Mouse (Mus musculus) heart, embryonic 14.5 days (tissue): ENCODE measurements around the gene Abo. TPM values are rescaled to one million over a fixed set of nuclear protein-coding genes. Genes with fewer than 3 reads are reported as not detected.
A peak's percentile ranks its signal among the peaks of the same experiment; 100 is the strongest.

ENCODE experiments used
- ATAC-seq: fragments of 200-750 bp; cut with Nextera tagmentation; 2 replicates; pipeline ENCODE4 v1.8.0; 2017; ENCODE audit warnings: low read depth, moderate TSS enrichment; ENCODE audit not compliant: insufficient number of reproducible peaks, insufficient read depth, low FRiP score
- H3K27ac ChIP-seq, 2 experiments: fragments of 200-500 bp in 1 of 2; fragments of 300-500 bp in 1 of 2; sonication (generic) in 1 of 2; replicated peaks in 1 of 2; 2 replicates each; pipeline ENCODE4 v1.5.1; 2012 to 2014; ENCODE audit warnings: low read depth in 2 of 2, low read length in 2 of 2, control low read depth in 1 of 2, mild to moderate bottlenecking in 1 of 2, mixed read lengths in 1 of 2; ENCODE audit not compliant: control insufficient read depth in 1 of 2, insufficient read depth in 1 of 2
- H3K27me3 ChIP-seq: fragments of 300-500 bp; sonication (generic); 2 replicates; pipeline ENCODE4 v1.6.1; 2014; ENCODE audit warnings: mild to moderate bottlenecking, low read length, control low read depth; ENCODE audit not compliant: control insufficient read depth, insufficient read depth
- H3K36me3 ChIP-seq: fragments of 300-500 bp; sonication (generic); 2 replicates; pipeline ENCODE4 v1.6.1; 2014; ENCODE audit warnings: mild to moderate bottlenecking, control low read depth, low read length, mixed read lengths; ENCODE audit not compliant: control insufficient read depth, insufficient read depth
- H3K4me1 ChIP-seq, 2 experiments: fragments of 200-500 bp in 1 of 2; fragments of 300-500 bp in 1 of 2; sonication (generic) in 1 of 2; 2 replicates each; pipeline ENCODE4 v1.6.1; 2012 to 2014; ENCODE audit warnings: low read length in 2 of 2, control low read depth in 1 of 2, mixed read lengths in 1 of 2; ENCODE audit not compliant: control insufficient read depth in 2 of 2, insufficient read depth in 2 of 2
- H3K4me2 ChIP-seq: fragments of 300-500 bp; sonication (generic); 2 replicates; pipeline ENCODE4 v1.6.1; 2014; ENCODE audit warnings: mild to moderate bottlenecking, low read length
- H3K4me3 ChIP-seq, 2 experiments: fragments of 200-500 bp in 1 of 2; fragments of 300-500 bp in 1 of 2; sonication (generic) in 1 of 2; 2 replicates each; pipeline ENCODE4 v1.5.1; 2012 to 2014; ENCODE audit warnings: low read length in 2 of 2, mild to moderate bottlenecking in 2 of 2, control low read depth in 1 of 2, low read depth in 1 of 2, moderate library complexity in 1 of 2; ENCODE audit not compliant: control insufficient read depth in 1 of 2, insufficient read depth in 1 of 2
- H3K9ac ChIP-seq: fragments of 300-500 bp; sonication (generic); 2 replicates; pipeline ENCODE4 v1.6.1; 2014; ENCODE audit warnings: mild to moderate bottlenecking, low read length
- H3K9me3 ChIP-seq: fragments of 300-500 bp; sonication (generic); 2 replicates; pipeline ENCODE4 v1.6.1; 2016; ENCODE audit warnings: low read length, control low read depth; ENCODE audit not compliant: control insufficient read depth
- WGBS: fragments of 180-500 bp; shearing (Covaris S2); extraction: QIAGEN DNeasy Blood & Tissue Kit; methylation state at CpG from one replicate; pipeline ENCODE4 v1.1.7; 2014; 5-methylcytosine and 5-hydroxymethylcytosine counted together
- polyA plus RNA-seq: library from polyadenylated mRNA; unstranded; fragments of >200 nt; fragmentation: Nextera tagmentation; extraction: Ambion mirVana; gene quantifications from 2 replicates; pipeline ENCODE4 v1.2.1, GENCODE M21; 2014

Gene Abo
- polyA plus RNA-seq = not detected in 2 replicates

DNA sequence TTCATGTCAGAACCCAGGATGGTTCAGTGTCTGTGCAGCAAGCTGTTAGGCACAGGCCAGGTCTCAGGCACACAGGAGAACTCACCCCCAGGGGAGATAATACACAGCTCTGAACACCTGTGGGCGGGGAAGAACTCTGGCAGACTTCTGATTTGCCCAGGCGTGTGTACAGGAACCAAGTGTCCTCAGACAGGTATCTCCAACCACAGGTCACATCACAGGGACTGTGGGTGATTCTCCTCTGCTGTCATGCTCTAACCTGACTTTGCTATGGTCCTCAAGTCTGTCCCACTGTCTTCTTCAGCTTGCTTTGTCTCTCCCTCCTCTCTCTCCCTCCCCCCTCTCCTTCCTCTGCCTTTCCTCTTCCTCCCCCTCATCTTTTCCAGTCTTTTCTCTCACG lies at the start of gene Abo:
Gene Abo (minus strand): TSS at position 101 of the 400 bp plus-strand sequence.
- no peak within 1 kb of the TSS for H3K4me3 ChIP-seq
- ATAC-seq = no peak
- H3K9ac ChIP-seq = no peak within 1 kb of the TSS
- H3K9me3 ChIP-seq = no peaks in the 10 kb centered on the region
- no peaks in the 10 kb centered on the region for H3K36me3 ChIP-seq
- H3K27me3 ChIP-seq = peaks cover 5% of the 10 kb centered on the region; the same call in 1 of the 2 replicates
- no peaks in the 10 kb centered on the region for H3K4me1 ChIP-seq
- WGBS = 42% methylated on average over 3 of the region's 3 CpGs
- no peak within 1 kb of the TSS for H3K4me2 ChIP-seq
- no peak within 1 kb of the TSS for H3K27ac ChIP-seq

GRCm38 (mm10) chr2:26914148-26914941 lies 49.6 kb upstream of the Abo start:
- no peak overlapping the region for H3K4me3 ChIP-seq
- no peak for ATAC-seq
- H3K4me1 ChIP-seq = peaks cover 24 to 40% of the 10 kb centered on the region in 2 experiments
- 68% methylated on average over 8 of the region's 8 CpGs for WGBS
- H3K9me3 ChIP-seq = no peaks in the 10 kb centered on the region
- H3K9ac ChIP-seq = no peak overlapping the region
- no peak overlapping the region for H3K4me2 ChIP-seq
- peaks cover 56% of the 10 kb centered on the region for H3K36me3 ChIP-seq
- H3K27me3 ChIP-seq = no peaks in the 10 kb centered on the region
- H3K27ac ChIP-seq = no peak overlapping the region

GRCm38 (mm10) chr2:26913416-26914147 lies 48.8 kb upstream of the Abo start:
- WGBS = 75% methylated on average over 17 of the region's 17 CpGs
- peaks cover 24 to 48% of the 10 kb centered on the region in 2 experiments for H3K4me1 ChIP-seq

GRCm38 (mm10) chr2:26912253-26912770 lies 47.5 kb upstream of the Abo start:
- Histone ChIP-seq H3K4me3 (peak overlapping the region; percentile 72 to 99; a peak in 3 of 4 replicates), H3K27ac (no peak overlapping the region), H3K27me3 (no peaks in the 10 kb centered on the region), H3K9me3 (no peaks in the 10 kb centered on the region), H3K4me2 (peak overlapping the region; percentile 98), H3K36me3 (peaks cover 51% of the 10 kb centered on the region), H3K4me1 (peaks cover 22 to 41% of the 10 kb centered on the region in 2 experiments), H3K9ac (peak overlapping the region; percentile 99)
- WGBS = 66% methylated on average over 5 of the region's 5 CpGs
- ATAC-seq = no peak

More at GRCm38 (mm10) chr2:26913416-26914147, 48.8 kb upstream of the Abo start:
- no peaks in the 10 kb centered on the region for H3K9me3 ChIP-seq
- no peak overlapping the region for H3K27ac ChIP-seq
- H3K27me3 ChIP-seq = no peaks in the 10 kb centered on the region
- no peak overlapping the region for H3K4me3 ChIP-seq
- H3K9ac ChIP-seq = no peak overlapping the region
- peaks cover 48% of the 10 kb centered on the region for H3K36me3 ChIP-seq
- no peak for ATAC-seq
- H3K4me2 ChIP-seq = no peak overlapping the region

DNA sequence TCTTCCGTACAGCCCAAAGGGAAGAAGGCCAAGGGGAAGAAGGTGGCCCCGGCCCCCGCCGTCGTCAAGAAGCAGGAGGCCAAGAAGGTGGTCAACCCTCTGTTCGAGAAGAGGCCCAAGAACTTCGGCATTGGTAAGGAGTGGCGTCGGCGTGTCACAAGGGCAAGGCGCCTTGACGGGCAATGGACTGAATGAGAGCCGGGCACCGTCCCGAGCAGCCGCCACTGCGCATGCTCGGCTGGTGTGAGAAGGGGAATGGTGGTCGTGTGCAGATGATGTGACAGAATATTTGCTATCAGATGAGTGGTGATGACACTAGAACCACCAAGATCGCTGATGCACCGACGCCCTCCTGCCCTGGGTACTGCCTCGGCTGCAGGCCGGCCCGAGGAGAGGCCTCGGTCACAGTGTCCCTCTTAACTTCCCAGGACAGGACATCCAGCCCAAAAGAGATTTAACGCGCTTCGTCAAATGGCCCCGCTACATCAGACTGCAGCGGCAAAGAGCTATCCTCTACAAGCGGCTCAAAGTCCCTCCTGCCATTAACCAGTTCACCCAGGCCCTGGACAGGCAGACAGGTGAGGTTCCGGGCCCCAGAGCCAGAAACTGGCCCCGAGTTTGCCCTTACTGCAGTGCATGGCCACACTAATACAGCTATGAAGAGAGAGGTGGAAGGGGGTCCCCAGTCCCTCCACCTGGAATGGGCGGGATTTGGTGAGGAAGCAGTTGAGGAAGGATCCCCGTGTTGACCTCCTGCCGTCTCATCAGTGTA lies 46.4 kb upstream of the Abo start:
- Histone ChIP-seq H3K9me3 (no peaks in the 10 kb centered on the region), H3K9ac (peak overlapping the region; percentile 99), H3K27ac (peak overlapping the region; percentile 84 to 85), H3K27me3 (no peaks in the 10 kb centered on the region), H3K4me3 (peak overlapping the region; percentile 72 to 99), H3K4me1 (peaks cover 16 to 35% of the 10 kb centered on the region in 2 experiments), H3K36me3 (peaks cover 62% of the 10 kb centered on the region), H3K4me2 (peak overlapping the region; percentile 98)
- peak; percentile 27 for ATAC-seq
- under 1% methylated on average over 37 of the region's 37 CpGs for WGBS

GRCm38 (mm10) chr2:26910124-26910993 lies 45.6 kb upstream of the Abo start, which contains the start of the genes Med22 and Rpl7a:
Gene Med22 (minus strand): TSS chr2:26910677.
Gene Rpl7a (plus strand): TSS chr2:26910764.
- Histone ChIP-seq H3K9me3 (no peaks in the 10 kb centered on the region), H3K4me3 (peak within 1 kb of the TSS; percentile 72 to 99), H3K4me2 (peak within 1 kb of the TSS; percentile 98), H3K9ac (peak within 1 kb of the TSS; percentile 99), H3K27ac (peak within 1 kb of the TSS; percentile 84 to 86), H3K4me1 (peaks cover 12 to 30% of the 10 kb centered on the region in 2 experiments), H3K36me3 (peaks cover 70% of the 10 kb centered on the region), H3K27me3 (no peaks in the 10 kb centered on the region)
- under 1% methylated on average over 74 of the region's 74 CpGs for WGBS
- peak; percentile 92 for ATAC-seq
